Mouse (Mus musculus) right cerebral cortex, postnatal 25 days (tissue): ENCODE measurements at regions not wholly inside any gene's neighbourhood (a gene's known extent, or its start where the extent isn't known, plus 50 kb on each side); places are given as distances from the start of the nearest gene placed in this dataset.
"Not testable (repeated sequence)": the region's sequence is repeated elsewhere in the genome, so short reads cannot be mapped to it uniquely, and the experiment has no call there.

ENCODE experiments used
- DNase-seq: peaks from one replicate; pipeline ENCODE4 v3.0.0; 2022

DNA sequence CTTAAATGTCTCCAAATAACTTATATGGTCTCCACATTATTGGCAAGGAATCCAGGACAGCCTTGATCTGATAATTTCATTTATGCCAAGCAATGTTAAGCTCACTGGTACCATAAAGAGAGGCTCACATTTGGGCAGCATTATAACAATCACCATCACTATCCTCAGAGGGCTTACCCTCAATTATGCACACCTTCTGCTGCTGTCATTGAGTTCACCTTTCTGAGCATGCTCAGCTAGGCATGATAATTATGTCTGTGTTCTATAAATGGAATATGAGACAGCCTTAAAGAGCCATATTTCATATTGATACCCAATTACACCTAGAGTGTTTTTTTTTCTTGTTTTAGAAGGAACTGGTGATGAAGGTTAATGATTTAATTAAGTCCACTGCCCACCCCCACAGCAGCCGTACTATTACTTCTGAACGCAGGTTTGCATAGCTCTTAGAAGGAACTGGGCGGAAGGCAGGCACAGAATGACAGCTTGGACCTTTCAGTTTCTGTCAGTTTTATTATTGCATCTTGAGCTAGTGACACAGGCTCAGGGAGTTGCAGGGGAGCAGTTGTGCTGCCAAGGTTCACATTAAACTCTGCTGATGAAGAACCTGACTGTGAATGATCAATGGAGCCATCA is 424.0 kb upstream of the Sphkap start:
- no peak for DNase-seq

GRCm38 (mm10) chr1:83830025-83830645 is 422.1 kb upstream of the Sphkap start:
- DNase-seq = no peak

- not testable (repeated sequence) for DNase-seq
Measured at GRCm38 (mm10) chr1:83811162-83811561, 403.2 kb upstream of the Sphkap start.

GRCm38 (mm10) chr1:83808432-83808831 is 400.4 kb upstream of the Sphkap start:
- no peak for DNase-seq

DNA sequence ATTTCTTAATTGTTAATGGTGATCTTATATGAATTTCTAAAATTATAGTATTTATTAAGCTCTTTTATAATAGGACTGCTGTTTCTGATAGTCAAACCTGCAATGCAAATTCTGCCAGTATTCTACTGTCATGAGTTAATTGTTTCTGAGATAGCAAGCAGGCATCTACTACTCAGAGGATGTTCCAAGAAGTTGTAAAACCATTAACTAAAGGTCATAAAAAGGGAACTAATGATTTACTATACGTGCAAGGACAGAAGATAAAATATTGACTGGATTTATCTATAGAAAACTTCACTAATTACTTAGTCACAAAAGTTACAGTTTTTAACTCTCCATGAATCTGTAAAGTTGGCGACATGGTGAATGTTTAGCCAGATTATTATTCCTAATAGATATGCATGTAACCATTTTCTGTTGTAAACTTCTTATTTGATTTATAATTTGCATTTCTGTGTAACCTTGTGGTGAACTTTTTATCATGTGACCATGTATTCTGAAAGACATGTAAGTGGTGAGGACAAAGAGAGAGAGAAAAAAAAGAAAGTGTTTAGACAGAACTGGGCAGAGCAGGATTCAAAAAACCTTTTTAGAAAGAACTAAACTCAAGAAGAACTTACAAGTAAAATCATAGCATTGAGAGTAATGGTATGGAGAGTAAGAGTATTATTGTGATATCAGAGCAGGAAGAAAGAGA is 395.5 kb upstream of the Sphkap start:
- DNase-seq = no peak

GRCm38 (mm10) chr1:83801759-83802158 is 393.8 kb upstream of the Sphkap start:
- no peak for DNase-seq

GRCm38 (mm10) chr1:83796961-83797891 is 389.2 kb upstream of the Sphkap start:
- no peak for DNase-seq

GRCm38 (mm10) chr1:83777151-83777550 is 369.2 kb upstream of the Sphkap start:
- no peak for DNase-seq

DNA sequence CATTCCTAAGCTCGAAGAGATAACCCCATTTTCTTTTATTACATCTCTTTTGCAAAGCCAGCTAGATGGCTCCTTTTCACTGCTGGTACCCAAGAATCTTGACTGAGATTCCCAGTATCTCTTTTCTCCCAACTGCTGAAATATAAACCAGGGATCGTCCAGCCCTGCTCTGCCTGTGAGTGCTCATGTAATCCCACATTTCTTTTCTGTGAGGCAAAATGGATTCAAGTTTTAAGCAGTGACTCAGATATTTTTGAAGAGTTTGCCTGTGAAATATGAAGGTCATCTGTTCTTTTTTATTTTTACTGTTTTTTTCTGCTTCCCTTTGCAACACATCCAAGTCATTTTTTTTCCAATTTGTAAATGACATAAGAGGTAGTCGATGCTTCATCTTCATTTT is 363.2 kb upstream of the Sphkap start:
- no peak for DNase-seq

GRCm38 (mm10) chr1:83761499-83761898 is 353.5 kb upstream of the Sphkap start:
- no peak for DNase-seq

DNA sequence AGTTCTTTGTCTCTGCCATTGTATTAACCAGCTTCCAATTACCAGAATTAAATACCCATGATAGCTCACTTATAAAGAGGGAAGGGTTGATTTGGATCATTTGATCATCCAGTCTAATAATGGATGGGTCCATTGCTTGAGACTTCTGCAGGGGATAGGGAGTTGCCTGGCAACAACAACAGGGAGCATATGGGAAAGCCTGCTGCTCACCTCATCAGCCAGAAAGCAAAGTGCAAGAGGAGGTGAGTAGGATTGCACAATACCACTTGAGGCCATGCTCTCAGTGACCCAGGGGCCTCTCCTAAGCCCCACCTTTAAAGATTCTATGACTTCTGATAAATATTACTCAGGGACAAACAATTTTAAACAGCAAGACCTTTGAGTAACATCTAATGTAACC is 348.9 kb upstream of the Sphkap start:
- no peak for DNase-seq

DNA sequence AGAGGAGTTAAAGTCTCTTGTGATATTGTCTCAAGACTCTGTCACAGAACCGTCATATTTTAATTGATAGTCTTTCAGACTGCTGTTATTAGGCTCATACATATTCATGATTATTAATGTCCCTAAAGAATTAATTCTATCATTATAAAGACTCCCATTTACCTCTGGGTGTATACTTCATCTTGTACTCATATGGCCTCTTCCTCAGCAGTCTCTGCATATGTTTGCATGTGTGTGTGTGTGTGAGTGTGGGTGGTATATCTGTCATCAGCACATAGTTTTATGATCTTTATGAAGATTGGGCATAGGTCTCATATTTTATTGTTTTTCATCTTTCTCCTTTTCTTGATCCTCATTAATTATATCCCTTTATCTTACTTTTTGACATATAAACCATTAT is 347.3 kb upstream of the Sphkap start:
- DNase-seq = no peak

GRCm38 (mm10) chr1:83752976-83753375 is 345.0 kb upstream of the Sphkap start:
- no peak for DNase-seq

GRCm38 (mm10) chr1:83748974-83749373 is 341.0 kb upstream of the Sphkap start:
- DNase-seq = no peak

DNA sequence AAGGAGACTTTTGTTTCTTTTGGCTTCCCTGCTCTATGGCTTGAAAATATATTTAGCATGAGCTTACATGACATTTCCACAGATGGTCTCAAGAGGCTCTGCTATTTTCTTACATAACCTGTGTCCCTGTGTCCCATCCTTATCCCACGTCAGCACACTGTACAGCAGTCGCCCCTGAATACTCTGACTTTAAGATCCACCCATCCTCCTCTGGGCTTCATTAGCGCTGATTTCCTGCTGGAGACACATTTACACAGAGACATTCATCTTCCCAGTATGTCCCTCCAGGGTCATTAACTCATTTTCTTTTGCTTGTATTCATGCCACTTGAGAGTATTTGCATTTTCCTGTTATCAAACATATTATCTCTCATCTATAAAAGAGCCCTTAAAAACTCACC is 340.1 kb upstream of the Sphkap start:
- DNase-seq = no peak

GRCm38 (mm10) chr1:83747412-83747811 is 339.4 kb upstream of the Sphkap start:
- no peak for DNase-seq

- no peak for DNase-seq
Measured at GRCm38 (mm10) chr1:83746036-83746435, 338.0 kb upstream of the Sphkap start.

- peak; percentile 15 for DNase-seq
Measured at GRCm38 (mm10) chr1:83736428-83737117, 328.6 kb upstream of the Sphkap start.

GRCm38 (mm10) chr1:83731682-83732081 is 323.7 kb upstream of the Sphkap start:
- no peak for DNase-seq

- DNase-seq = no peak
Measured at GRCm38 (mm10) chr1:83728810-83729209, 320.8 kb upstream of the Sphkap start.

DNA sequence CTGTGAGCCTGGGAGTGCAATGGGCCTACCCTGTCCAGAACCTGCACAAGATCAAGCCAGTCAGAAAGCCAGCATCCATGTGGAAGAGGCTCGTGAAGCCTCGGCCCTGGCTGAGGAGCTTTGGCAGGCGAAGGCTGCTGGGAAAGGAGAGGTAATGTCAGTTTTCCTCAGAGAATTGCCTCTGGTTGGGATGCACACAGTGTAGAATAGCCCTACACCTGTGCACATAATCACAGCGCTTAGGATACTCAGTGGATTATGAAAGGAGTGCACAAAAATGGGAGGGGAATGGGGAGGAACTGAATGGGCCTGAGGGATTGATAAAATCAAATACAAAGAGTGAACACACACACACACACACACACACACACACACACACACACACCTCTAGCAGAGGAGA is 319.9 kb upstream of the Sphkap start:
- no peak for DNase-seq

DNA sequence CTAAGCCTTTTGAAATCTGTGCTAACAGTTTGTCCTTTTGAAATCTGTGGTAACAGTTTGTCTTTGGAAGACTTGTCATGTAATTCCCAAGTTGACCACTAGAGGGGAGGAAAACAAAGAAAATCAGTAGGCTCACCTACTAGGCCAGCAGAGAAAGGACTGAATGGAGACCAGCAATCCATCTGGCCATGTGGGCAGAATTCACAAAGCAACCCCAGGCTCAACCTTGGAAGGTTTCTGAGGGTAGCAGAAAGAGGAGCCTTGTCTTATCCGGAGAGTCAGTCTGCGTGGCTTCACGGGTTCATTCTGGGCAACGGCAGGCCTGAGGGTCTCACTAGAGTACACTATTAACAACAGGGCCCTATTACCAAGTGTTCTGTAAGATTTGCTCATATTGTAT is 319.2 kb upstream of the Sphkap start:
- DNase-seq = no peak

DNA sequence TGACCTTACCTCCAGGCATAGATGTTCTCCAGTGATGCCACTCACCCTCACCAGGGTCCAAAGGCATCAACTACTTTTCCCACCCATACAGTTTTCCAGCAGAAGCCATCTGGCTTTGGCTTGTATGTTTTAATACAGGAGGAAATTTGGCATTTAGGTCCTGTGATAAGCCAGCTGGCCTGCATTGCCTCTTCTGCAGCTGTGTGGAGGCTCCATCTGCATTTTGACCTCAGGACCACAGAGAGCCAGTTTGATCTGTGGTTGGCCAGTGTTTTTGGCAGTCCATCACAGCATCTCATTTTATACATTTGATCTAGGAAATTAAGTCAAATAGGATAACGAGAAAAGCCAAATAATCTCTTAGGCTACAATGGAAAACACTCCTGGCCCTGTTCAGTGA is 315.1 kb upstream of the Sphkap start:
- no peak for DNase-seq
